Mouse (Mus musculus) right cerebral cortex, postnatal 4 days (tissue): Measurements from ENCODE around the gene Rtkn.

Experiments used
- DNase-seq: peaks from one replicate; pipeline ENCODE4 v3.0.0-alpha.2; 2022

The Rtkn gene

DNA sequence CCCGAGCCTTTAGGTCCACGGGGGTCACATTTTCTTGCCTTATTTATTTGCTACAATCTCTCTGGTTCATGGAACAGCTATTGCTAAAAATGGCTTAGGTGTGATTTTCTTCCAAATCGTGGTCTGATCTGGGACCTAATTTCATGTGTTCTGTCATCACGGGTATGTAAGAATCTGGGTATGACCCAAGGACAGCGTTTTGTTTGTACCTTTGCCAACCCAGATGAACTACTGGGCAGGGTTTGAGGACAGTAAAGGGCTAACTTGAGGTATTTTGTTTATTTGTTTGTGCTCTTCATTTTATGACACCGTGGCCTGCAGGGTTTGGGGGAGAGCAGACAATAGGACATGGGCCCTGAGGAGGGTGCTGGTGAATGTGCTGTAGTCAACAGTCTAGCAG lies 45.3 kb downstream of the Rtkn start:
- DNase-seq, result no peak

DNA sequence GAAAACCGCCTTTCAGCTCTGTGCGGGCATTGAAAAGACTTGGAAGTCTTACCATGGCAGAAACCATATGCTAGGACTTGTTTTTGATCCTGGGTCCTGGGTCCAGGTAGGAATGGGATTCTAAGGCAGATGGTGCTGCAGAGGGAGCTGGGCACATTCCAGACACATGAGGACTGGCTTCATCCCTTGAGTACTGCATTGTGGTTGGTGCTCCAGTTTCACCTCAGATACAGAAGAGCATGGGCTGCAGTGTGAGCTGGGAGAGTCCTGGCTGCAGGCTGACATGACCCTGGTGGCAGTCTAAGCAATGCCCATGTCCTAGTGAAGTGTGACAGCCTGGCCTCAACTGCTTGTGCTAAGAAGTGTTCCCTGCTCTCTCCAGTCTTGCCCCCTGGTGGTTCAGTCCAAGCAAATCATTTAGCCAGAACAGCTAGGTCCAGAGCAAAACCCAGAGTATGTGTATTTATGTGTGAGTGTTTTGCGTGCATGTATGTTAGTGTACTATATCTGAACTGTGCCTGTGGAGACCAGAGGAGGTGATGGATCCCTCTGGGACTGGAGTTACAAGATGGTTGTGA lies 49.7 kb downstream of the Rtkn start:
- no peak for DNase-seq

DNA sequence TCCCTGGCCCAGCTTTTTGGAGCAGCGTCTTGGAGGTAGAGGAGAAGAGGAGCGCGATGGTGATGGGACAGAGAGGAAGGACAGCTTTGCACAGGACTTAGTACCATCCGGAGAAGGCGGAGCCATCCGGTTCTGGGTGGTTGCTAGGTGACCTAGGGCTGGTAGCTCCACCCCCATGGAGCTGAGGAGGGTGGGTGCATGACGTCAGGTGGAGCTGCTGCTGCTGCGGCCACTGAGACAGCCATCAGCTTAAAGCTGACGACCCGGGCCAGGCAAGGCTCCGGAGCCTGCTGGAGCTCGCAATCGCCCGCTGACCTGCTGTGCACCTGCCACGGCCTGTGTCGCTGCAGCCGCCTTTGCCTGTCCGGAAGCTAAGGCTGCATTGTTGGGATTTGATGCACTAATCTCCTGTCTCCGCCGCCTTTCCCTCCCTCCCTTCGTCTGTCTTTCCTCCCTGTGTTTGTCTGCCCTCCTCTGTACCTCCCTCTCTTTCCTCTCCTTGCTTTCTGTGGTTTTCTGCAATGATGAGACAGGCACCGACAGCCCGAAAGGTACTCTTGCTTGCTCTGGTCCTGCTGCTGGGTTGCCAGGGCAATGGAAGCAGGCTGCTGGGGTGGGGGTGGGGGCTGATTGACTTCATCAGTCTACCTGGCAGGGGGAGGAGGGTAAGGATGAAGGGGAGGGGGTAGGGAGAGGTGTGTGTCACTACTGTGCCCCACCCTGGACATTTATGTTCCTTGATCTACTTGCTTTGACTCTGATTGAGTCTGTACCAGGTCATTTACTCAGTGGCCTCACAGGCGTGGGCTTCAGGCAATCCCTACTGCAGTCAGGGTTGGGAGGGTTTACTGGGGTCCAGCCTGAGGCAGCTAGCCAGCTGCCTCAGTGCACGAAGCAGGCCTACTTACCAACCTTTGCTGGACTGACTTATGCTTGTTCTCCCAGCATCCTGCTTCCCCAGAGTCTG lies 50.9 kb downstream of the Rtkn start:
- peak; percentile 80 for DNase-seq

DNA sequence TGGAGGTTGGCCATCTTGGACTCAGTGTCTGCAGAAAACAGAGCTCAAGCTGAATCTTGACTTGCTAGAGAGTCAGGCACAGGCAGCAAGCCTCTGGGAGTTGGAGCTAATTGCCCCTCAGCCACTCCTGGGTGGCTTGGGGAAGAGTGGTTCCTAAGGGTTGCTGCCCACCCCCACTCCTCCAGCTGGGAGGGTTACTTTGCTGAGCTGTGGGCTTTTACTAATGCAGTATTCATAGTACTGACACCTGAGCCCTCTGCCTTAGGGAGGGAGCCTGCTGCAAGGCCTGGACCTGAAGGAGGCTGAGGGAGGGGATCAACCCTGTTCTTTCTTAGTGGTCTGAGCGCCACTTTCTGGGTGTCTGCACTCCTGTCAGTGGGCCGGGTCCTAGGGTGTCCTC lies 51.7 kb downstream of the Rtkn start:
- no peak for DNase-seq

DNA sequence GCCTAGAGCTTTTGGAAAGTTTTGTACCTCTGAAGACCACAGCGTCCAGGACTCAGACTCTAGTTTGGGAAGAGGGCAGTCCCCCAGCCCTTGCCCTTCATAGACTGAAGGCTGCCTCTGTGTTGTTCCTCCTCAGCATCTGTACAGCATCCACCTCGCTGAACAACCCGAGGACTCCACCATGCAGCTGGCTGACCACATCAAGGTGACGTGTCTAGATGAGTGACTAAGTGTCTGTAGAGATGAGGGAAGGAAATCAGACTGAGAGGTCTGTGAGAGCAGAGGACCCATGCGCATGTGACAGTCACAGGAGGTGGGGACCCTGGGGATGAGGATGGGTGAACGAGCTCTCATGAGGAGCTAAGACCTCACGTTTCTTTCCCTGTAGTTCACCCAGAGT lies 58.3 kb downstream of the Rtkn start:
- DNase-seq, result no peak

DNA sequence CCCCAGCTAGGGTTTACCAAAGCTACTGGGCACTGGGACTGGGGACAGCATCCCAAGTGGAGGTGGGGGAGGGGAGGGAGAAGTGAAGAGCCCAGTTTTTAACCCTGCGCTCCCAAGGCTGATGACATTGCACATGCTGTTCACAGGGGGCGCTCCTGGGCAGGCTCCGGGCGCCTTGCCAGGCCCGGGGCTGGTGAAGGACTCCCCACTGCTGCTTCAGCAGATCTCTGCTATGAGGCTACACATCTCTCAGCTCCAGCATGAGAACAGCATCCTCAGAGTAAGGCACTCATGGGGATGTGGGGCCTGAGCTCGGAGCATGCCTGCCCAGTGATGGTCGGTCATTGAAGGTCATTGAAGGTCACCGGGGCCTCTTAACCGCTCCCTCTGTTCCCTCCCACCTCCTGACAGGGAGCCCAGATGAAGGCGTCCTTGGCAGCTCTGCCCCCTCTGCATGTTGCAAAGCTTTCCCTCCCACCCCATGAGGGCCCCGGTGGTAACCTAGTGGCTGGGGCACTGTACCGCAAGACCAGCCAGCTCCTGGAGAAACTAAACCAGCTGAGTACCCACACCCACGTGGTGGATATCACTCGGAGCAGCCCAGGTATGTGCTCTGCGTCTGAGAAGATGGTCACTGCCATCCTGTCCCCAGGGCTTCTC lies 62.2 kb downstream of the Rtkn start:
- peak; percentile 66 for DNase-seq
